Mouse (Mus musculus): ENCODE results near the gene Sparcl1.

DNA sequence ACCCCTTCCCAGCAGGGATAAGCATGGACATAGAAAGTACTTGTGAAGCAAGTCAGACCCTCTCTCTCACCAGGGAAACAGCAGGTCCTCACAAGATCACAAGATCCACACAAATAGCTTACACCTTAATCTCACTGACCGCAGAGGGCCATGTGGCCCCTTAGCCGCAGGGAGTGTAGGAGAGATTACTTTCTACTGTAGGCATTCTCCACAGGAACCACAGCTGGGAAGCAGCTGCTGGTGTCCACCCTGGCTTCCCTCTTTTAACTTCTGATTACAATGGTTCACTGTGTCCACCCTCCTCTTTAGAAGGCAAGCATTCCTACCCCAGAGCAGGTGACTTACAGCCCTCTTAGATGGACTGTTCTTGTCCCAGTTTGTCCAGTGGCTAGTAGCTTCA, 69.8 kb downstream of the Sparcl1 start:
- TF ChIP-seq CTCF (IDR thresholded peaks at IDR 0.05; ENCODE audit: borderline replicate concordance, control insufficient read depth, extremely low read depth, insufficient read depth, low read length, poor library complexity) (no peak), POLR2A (IDR thresholded peaks at IDR 0.05; ENCODE audit: control insufficient read depth, extremely low read depth, insufficient read depth, low read length, poor library complexity) (no peak)
